Mouse (Mus musculus) olfactory bulb, adult 2 months (tissue): ENCODE data around the gene Auts2.

ENCODE experiments used
- CTCF ChIP-seq: fragments of 200-500 bp; IDR thresholded peaks from 2 replicates; pipeline ENCODE4 v1.5.1; 2012; ENCODE audit warnings: low read depth, mild to moderate bottlenecking, low read length, moderate library complexity; ENCODE audit not compliant: insufficient read depth
- POLR2A ChIP-seq: fragments of 200-500 bp; IDR thresholded peaks from 2 replicates; pipeline ENCODE4 v1.6.1; 2012; ENCODE audit warnings: mild to moderate bottlenecking, low read depth, low read length, moderate library complexity; ENCODE audit not compliant: insufficient read depth

DNA sequence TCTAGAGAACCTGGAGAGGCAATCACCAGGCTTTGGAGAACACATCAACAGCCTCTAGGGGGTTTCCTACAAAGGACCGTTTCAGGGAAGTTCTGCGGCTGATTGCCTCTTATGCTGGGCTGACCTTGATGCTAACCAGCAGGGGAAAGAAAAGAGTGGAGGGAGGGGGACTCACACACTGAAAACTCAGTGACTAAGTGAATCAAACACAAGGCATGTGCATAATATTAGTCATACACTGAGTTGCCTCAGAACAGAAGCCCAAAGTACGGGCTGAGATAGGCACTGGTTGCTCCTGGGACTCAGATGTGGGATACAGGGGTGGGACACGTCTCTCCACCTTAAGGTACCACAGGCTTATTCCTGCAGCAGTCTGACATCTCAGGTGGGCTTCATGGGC, 667.2 kb downstream of the Auts2 start:
- TF ChIP-seq CTCF: no peak
- TF ChIP-seq POLR2A: no peak
